Mouse (Mus musculus): Measurements from ENCODE around the gene Gins2. TPM values are rescaled to one million over a fixed set of nuclear protein-coding genes. Genes with fewer than 3 reads are reported as not detected.

The Gins2 gene
- total and polyA plus RNA-seq, 3 experiments, result 39.6 to 150 (median 49.3) TPM

- no peak overlapping the region for H3K9ac ChIP-seq (ENCODE audit: control insufficient read depth, low read depth, low read length, poor library complexity, severe bottlenecking)
- peaks cover 0 to 13% of the 10 kb centered on the region in 2 experiments; a peak in 3 of 4 replicates for H3K36me3 ChIP-seq (ENCODE audit: control insufficient read depth in 1 of 2, insufficient read depth in 2 of 2, low read length in 2 of 2)
- no peaks in the 10 kb centered on the region for H3K9me3 ChIP-seq (replicated peaks; ENCODE audit: insufficient read depth, low read length)
- no peaks in the 10 kb centered on the region for H3K27me3 ChIP-seq (ENCODE audit: control insufficient read depth in 1 of 2, insufficient read depth in 2 of 2, low read length in 2 of 2)
- no peak overlapping the region for H3K4me3 ChIP-seq (ENCODE audit: control insufficient read depth in 1 of 2, insufficient read depth in 1 of 2, low read depth in 2 of 2, low read length in 2 of 2)
- peaks cover 65% of the 10 kb centered on the region for H3K79me2 ChIP-seq (ENCODE audit: control insufficient read depth, insufficient read depth, low read length, poor library complexity)
- H3K27ac ChIP-seq (ENCODE audit: control insufficient read depth, low read depth, low read length), result no peak overlapping the region
- peaks cover 3 to 21% of the 10 kb centered on the region in 2 experiments; a peak in 3 of 4 replicates for H3K4me1 ChIP-seq (ENCODE audit: control insufficient read depth in 1 of 2, insufficient read depth in 2 of 2, low read length in 2 of 2)
- TF ChIP-seq USF2 (IDR thresholded peaks at IDR 0.05; ENCODE audit: borderline replicate concordance in 1 of 2, insufficient read depth in 1 of 2, low read depth in 1 of 2, low read length in 2 of 2) (no peak), NELFE (IDR thresholded peaks at IDR 0.05; ENCODE audit: low read depth, low read length) (no peak), MAFK (IDR thresholded peaks at IDR 0.05; ENCODE audit: borderline replicate concordance, low read depth, low read length) (no peak), SMC3 (IDR thresholded peaks at IDR 0.05; ENCODE audit: low read depth, low read length) (no peak), ZC3H11A (IDR thresholded peaks at IDR 0.05; ENCODE audit: low read depth, low read length) (no peak), CHD1 (IDR thresholded peaks at IDR 0.05; ENCODE audit: low read depth, low read length) (no peak), CTCF (IDR thresholded peaks at IDR 0.05 in 2 of 3, conservative IDR thresholded peaks at IDR 0.05 in 1 of 3; ENCODE audit: control insufficient read depth in 1 of 3, insufficient read depth in 1 of 3, low read depth in 2 of 3, low read length in 3 of 3, poor library complexity in 1 of 3, severe bottlenecking in 1 of 3) (no peak), UBTF (IDR thresholded peaks at IDR 0.05; ENCODE audit: borderline replicate concordance, insufficient read depth, low read depth, low read length) (no peak), MXI1 (IDR thresholded peaks at IDR 0.05; ENCODE audit: low read depth, low read length) (no peak), ETS1 (IDR thresholded peaks at IDR 0.05; ENCODE audit: low read depth, low read length) (no peak), HCFC1 (IDR thresholded peaks at IDR 0.05; ENCODE audit: low read depth, low read length) (no peak), RAD21 (IDR thresholded peaks at IDR 0.05; ENCODE audit: low read depth, low read length) (no peak), GABPA (IDR thresholded peaks at IDR 0.05; ENCODE audit: low read depth, low read length) (no peak)
- DNase-seq (ENCODE audit: low read depth, low spot score), result no peak
These were observed 30.9 kb downstream of the Gins2 start for GRCm38 (mm10) chr8:120558162-120558561.

GRCm38 (mm10) chr8:120557170-120557965, 31.7 kb downstream of the Gins2 start:
- TF ChIP-seq JUND (IDR thresholded peaks at IDR 0.05; ENCODE audit: low read depth, low read length), result no peak
- TF ChIP-seq GABPA (IDR thresholded peaks at IDR 0.05; ENCODE audit: low read depth, low read length), result no peak
- no peak for TF ChIP-seq GATA1 (IDR thresholded peaks at IDR 0.05; ENCODE audit: low read depth, low read length)
- TF ChIP-seq TBP (IDR thresholded peaks at IDR 0.05; ENCODE audit: low read depth, low read length), result no peak
- TF ChIP-seq CHD1 (IDR thresholded peaks at IDR 0.05; ENCODE audit: low read depth, low read length), result no peak
- no peak for TF ChIP-seq ZNF384 (IDR thresholded peaks at IDR 0.05; ENCODE audit: low read depth, low read length)
- TF ChIP-seq SIN3A (IDR thresholded peaks at IDR 0.05; ENCODE audit: low read length), result no peak
- TF ChIP-seq RAD21 (IDR thresholded peaks at IDR 0.05; ENCODE audit: low read depth, low read length), result no peak
- no peak for TF ChIP-seq RCOR1 (IDR thresholded peaks at IDR 0.05; ENCODE audit: low read depth, low read length)
- no peak for TF ChIP-seq MAX (IDR thresholded peaks at IDR 0.05; ENCODE audit: low read length)
- TF ChIP-seq E2F4 (IDR thresholded peaks at IDR 0.05; ENCODE audit: borderline replicate concordance, low read depth, low read length), result no peak
- no peak for TF ChIP-seq TCF12 (IDR thresholded peaks at IDR 0.05; ENCODE audit: low read depth, low read length)
- TF ChIP-seq POLR2AphosphoS5 (IDR thresholded peaks at IDR 0.05; ENCODE audit: borderline replicate concordance, low read depth, low read length), result no peak
- no peak for TF ChIP-seq MXI1 (IDR thresholded peaks at IDR 0.05; ENCODE audit: low read depth, low read length)
- no peak for TF ChIP-seq MYC (IDR thresholded peaks at IDR 0.05; ENCODE audit: low read depth, low read length)
- TF ChIP-seq UBTF (IDR thresholded peaks at IDR 0.05; ENCODE audit: borderline replicate concordance, insufficient read depth, low read depth, low read length), result no peak
- Histone ChIP-seq H3K4me3 (ENCODE audit: control insufficient read depth in 1 of 2, insufficient read depth in 1 of 2, low read depth in 2 of 2, low read length in 2 of 2) (no peak overlapping the region), H3K27ac (ENCODE audit: control insufficient read depth, low read depth, low read length) (no peak overlapping the region), H3K9me3 (replicated peaks; ENCODE audit: insufficient read depth, low read length) (no peaks in the 10 kb centered on the region), H3K4me1 (ENCODE audit: control insufficient read depth in 1 of 2, insufficient read depth in 2 of 2, low read length in 2 of 2) (peaks cover 0 to 13% of the 10 kb centered on the region in 2 experiments; a peak in 2 of 4 replicates), H3K9ac (ENCODE audit: control insufficient read depth, low read depth, low read length, poor library complexity, severe bottlenecking) (no peak overlapping the region), H3K27me3 (ENCODE audit: control insufficient read depth in 1 of 2, insufficient read depth in 2 of 2, low read length in 2 of 2) (no peaks in the 10 kb centered on the region), H3K79me2 (ENCODE audit: control insufficient read depth, insufficient read depth, low read length, poor library complexity) (peaks cover 73% of the 10 kb centered on the region), H3K36me3 (ENCODE audit: control insufficient read depth in 1 of 2, insufficient read depth in 2 of 2, low read length in 2 of 2) (peaks cover 0 to 7% of the 10 kb centered on the region in 2 experiments; a peak in 3 of 4 replicates)
- no peak for DNase-seq (ENCODE audit: low read depth, low spot score)
